Mouse (Mus musculus): ENCODE data around the gene Nucb1. TPM values are rescaled to one million over a fixed set of nuclear protein-coding genes. Genes with fewer than 3 reads are reported as not detected.
A peak's percentile ranks its signal among the peaks of the same experiment; 100 is the strongest.
"Not testable (repeated sequence)": the region's sequence is repeated elsewhere in the genome, so short reads cannot be mapped to it uniquely, and the experiment has no call there.

The Nucb1 gene
- total RNA-seq, 2 experiments from 2014 or later = 121 to 131 TPM

GRCm38 (mm10) chr7:45524841-45525621 lies 14.8 kb upstream of the Nucb1 start:
- peak; percentile 56 for DNase-seq

GRCm38 (mm10) chr7:45523678-45524170 lies 13.5 kb upstream of the Nucb1 start:
- DNase-seq = no peak

- DNase-seq = no peak
These were observed 12.9 kb upstream of the Nucb1 start for GRCm38 (mm10) chr7:45522957-45523676.

GRCm38 (mm10) chr7:45522194-45522752 lies 12.1 kb upstream of the Nucb1 start:
- DNase-seq = no peak

- peak; percentile 86 for DNase-seq
These were observed 11.6 kb upstream of the Nucb1 start for GRCm38 (mm10) chr7:45521728-45522184.

- DNase-seq = no peak
These were observed 10.4 kb upstream of the Nucb1 start for GRCm38 (mm10) chr7:45520605-45521004.

GRCm38 (mm10) chr7:45519345-45520120 lies 9.3 kb upstream of the Nucb1 start:
- no peak for DNase-seq

GRCm38 (mm10) chr7:45518618-45519017 lies 8.4 kb upstream of the Nucb1 start:
- DNase-seq = no peak

GRCm38 (mm10) chr7:45516846-45517245 lies 6.6 kb upstream of the Nucb1 start:
- DNase-seq = not testable (repeated sequence)

- DNase-seq = no peak
These were observed 5.2 kb upstream of the Nucb1 start for GRCm38 (mm10) chr7:45515436-45515835.

GRCm38 (mm10) chr7:45514411-45514810 lies 4.2 kb upstream of the Nucb1 start:
- DNase-seq = no peak

- DNase-seq = no peak
These were observed 874 bp downstream of the Nucb1 start for GRCm38 (mm10) chr7:45509181-45509882.

GRCm38 (mm10) chr7:45508561-45508960 lies 1.6 kb downstream of the Nucb1 start:
- no peak for DNase-seq

- no peak for DNase-seq
These were observed 2.6 kb downstream of the Nucb1 start for GRCm38 (mm10) chr7:45507583-45507982.

GRCm38 (mm10) chr7:45498427-45498826 lies 11.8 kb downstream of the Nucb1 start:
- no peak for DNase-seq

- DNase-seq = no peak
These were observed 15.7 kb downstream of the Nucb1 start for GRCm38 (mm10) chr7:45494548-45494947.

- peak; percentile 40 for DNase-seq
These were observed 17.3 kb downstream of the Nucb1 start for GRCm38 (mm10) chr7:45492951-45493350.

GRCm38 (mm10) chr7:45492225-45492844 lies 17.9 kb downstream of the Nucb1 start:
- no peak for DNase-seq

- no peak for DNase-seq
These were observed 18.9 kb downstream of the Nucb1 start for GRCm38 (mm10) chr7:45491264-45491663.

- no peak for DNase-seq
These were observed 19.4 kb downstream of the Nucb1 start for GRCm38 (mm10) chr7:45490822-45491221.

GRCm38 (mm10) chr7:45489578-45489977 lies 20.6 kb downstream of the Nucb1 start:
- DNase-seq = no peak
